Mouse (Mus musculus) cerebellum, adult 11 months (tissue): Measurements from ENCODE around the gene Hsd17b1.

ENCODE experiments used
- DNase-seq: peaks from one replicate; pipeline ENCODE4 v3.0.0; 2022

Hsd17b1 gene

DNA sequence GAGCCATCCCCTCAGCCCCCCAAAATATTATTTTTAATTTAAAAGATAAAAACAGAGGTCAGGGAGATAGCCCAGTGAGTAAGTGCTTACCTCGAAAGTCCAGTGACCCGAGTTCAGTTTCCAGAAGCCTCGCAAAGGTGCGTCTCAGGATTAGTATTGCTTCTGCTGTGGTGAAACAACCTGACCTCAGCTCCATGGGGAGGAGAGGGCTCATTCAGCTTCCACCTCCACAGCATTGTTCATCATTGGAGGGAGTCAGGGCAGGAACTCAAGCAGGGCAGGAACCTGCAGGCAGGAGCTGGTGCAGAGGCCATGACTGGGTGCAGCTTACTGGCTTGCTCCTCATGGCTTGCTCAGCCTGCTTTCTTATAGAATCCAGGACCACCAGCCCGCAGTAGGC lies 17.2 kb upstream of the Hsd17b1 start:
- no peak for DNase-seq

- DNase-seq = no peak
Observed at GRCm38 (mm10) chr11:101062165-101062884, 15.9 kb upstream of the Hsd17b1 start.

GRCm38 (mm10) chr11:101062971-101063675 lies 15.1 kb upstream of the Hsd17b1 start:
- DNase-seq = no peak

DNA sequence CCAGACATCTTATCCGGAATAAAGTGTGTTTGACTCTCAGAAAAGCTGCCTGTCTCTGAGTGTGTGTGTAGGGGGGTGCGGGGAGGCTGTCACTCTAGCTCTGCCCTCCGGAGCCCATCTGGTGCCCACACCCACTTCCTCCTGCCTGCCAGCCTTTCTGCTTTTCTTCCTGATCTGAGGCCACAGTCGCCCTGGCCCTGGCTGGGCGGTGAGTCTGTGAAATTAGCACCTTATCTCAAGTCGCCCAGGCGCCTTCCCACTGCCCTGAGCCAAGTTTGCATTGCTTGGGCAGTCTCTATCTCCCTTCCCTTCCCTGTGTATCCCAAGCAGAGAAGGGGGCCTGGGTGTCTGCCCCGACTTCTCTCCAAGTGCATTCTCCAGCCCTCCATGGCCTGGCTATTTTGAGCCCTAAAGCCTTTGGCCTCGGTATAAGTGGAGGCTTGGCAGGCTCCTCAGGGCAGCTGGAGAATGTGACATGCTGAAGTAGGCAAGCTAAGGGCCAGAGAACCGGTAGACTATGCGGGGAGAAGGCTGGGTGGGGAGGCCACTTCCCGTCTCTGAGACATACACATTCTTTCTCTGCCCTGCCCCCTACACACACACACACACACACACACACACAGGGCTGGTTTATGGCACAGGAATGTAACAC lies 14.4 kb upstream of the Hsd17b1 start:
- peak; percentile 54 for DNase-seq

DNA sequence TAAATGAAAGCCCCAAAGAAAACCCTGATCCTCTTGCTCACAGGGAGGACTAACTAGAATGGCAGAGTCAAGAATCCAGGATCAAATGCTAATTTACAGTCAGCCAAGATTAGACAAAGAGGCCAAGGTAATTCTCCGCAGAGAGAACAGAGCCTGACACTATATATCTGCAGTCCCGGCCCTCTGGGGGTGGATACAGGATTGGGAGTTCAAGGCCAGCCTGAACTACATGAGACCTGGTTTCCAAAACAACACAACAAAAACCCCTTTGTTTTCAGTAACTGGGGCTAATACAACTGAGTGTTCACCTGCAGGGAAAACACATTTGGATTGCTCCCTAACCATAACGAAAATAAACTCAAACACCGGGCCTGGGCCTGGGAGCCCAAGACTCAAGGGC lies 13.7 kb upstream of the Hsd17b1 start:
- DNase-seq = no peak

- no peak for DNase-seq
Observed at GRCm38 (mm10) chr11:101065002-101065401, 13.2 kb upstream of the Hsd17b1 start.

DNA sequence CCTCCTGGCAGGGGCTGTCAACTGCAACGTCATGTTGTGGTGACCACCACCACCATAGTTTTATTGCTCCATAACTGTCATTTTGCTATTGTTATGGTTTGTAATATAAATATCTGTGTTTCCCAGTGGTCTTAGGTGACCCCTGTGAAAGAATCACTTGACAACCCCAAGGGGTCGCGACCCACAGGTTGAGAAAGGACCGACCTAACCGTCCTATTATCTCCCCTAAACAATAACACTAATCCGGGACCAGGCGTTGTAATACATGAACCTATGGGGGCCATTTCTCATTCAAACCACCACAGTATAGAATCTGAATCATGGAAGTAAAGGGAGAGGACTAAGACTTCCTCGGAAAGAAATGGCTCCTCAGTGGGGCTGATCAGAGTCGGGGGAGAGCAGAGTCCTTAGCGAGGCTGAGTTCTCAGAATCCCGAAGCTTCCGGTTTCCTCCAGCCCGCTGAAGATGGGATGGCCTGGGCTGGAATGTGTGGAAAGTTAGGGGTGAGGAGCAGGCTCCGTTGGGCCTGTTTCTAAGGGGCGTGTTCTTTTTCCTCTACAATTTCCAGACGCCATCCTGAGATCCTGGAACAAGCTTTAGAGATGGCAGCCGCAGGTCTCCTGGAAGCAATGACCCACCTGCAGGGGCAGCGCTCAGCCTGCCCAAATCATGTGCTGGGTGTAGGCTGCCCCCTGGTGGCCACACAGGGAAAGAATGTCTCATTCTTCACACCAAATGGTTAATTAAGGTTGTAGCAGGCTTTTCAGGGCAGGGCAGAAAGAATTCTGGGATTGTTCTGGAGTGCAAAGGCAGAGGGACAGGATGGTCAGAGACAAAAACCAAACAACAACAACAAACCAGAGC lies 11.4 kb upstream of the Hsd17b1 start:
- DNase-seq = peak; percentile 86

- peak; percentile 95 for DNase-seq
Observed at GRCm38 (mm10) chr11:101069391-101070188, 8.6 kb upstream of the Hsd17b1 start, which contains the start of gene Naglu. Gene Naglu, plus strand, starts transcription at chr11:101070012.

DNA sequence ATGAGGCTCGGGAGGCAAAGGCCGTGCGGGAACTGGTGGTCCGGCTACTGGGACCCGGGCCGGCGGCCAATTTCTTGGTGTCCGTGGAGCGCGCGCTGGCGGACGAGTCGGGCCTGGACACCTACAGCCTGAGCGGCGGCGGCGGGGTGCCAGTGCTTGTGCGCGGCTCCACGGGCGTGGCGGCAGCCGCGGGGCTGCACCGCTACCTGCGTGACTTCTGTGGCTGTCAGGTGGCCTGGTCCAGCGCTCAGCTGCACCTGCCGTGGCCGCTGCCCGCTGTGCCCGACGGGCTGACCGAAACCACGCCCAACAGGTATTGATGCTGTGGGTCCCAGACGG lies 8.1 kb upstream of the Hsd17b1 start:
- DNase-seq = no peak

DNA sequence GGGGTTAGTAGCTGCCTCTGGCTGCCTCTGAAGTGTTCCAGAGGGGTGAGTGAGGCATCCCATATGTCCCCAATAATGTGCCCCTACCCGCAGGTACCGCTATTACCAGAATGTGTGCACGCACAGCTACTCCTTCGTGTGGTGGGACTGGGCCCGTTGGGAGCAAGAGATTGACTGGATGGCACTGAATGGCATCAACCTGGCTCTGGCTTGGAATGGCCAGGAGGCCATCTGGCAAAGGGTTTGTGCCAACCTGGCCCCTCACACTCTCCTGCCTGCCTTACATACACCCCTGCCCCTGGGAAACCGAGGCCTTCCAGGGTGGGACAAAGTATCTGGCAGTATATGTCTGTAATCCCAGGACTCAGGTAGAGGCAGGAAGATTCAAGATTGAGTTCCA lies 7.2 kb upstream of the Hsd17b1 start:
- no peak for DNase-seq

DNA sequence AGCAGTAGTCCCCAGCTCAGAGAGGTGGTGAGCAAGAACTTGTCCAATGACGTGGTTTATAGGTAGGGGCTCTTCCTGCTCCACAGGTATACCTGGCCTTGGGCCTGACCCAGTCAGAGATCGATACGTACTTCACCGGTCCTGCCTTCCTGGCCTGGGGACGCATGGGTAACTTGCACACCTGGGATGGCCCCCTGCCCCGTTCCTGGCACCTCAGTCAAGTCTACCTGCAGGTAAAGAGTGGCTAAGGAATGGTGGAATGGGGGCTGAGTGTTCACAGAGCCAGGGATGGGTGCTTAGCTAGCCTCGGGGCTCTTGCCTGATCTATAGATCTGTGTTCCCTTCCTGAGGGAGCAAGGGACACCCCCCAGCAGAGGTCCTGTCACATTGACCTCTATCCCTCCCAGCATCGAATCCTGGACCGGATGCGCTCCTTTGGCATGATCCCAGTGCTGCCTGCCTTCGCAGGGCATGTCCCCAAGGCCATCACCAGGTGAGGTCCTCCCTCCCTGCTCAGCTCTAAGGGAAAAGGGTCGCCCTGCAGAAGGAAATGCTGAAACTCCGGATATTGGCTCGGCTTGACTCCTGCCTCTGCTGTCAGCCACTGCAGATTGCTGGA lies 6.3 kb upstream of the Hsd17b1 start:
- no peak for DNase-seq

DNA sequence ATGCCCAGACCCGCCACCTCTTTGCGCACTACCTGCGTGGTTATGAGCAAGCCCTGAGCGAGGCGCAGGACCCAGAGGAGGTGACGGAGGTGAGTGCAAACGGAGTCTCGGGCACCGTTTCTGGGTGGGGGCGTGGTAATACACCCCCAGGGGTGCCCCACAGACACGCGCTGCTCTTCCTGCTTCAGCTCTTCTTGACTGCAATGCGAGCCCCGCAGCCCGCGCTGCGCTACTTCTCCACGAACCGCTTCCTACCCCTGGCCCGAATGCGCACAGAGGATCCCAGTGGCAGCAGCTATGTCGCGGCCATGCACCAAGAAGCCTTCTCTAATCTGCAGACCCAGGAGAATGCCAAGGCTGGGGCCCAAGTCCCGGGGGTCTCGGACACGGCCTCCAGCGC lies 1.5 kb downstream of the Hsd17b1 start:
- no peak for DNase-seq

GRCm38 (mm10) chr11:101080421-101080820 lies 2.2 kb downstream of the Hsd17b1 start:
- no peak for DNase-seq

GRCm38 (mm10) chr11:101081659-101082058 lies 3.4 kb downstream of the Hsd17b1 start:
- DNase-seq = no peak

DNA sequence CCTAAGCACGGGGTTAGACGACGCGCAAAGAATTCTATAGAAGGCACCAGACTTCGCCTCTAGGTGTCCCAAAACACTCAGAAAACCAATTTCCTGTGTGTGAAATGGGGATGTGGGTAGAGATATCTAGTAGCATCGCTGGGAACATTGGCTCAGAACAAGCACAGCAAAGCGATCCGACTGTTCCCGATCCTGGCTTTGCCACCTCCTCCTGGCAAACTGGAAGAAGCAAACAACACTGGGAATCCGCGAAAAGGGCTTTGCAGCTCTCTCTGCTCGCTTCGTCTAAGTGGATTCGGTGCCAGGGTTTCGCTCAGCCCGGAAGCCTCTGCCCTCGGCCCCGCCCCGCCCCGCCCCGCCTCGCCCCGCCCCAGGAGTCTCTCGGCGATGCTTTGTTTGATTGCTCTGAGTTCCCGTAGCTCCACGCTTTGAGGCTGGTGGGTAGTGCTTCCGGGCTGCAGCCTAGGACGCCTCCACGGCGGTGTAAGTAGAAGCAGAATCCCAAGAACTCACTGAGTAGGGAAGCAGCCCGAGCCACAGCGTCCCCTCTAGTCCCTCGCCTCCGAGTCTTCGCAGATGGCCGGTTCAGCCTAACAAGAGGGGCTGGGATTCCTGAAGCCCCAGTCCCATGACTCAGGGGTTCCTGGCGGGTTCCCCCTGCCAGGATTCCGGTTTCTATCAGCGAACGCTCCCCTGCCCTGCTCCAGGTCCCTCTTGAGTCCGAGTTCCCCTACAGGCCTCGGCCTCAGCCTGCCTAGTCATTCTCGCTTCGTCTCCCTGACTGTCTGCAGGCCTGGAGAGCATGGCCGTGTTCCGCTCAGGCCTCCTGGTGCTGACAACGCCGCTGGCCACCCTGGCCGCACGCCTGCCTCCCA lies 4.2 kb downstream of the Hsd17b1 start, which contains the start of gene Coasy:
TSS of gene Coasy (plus strand) at position 358 of the 875 bp plus-strand sequence.
- DNase-seq = peak; percentile 82

DNA sequence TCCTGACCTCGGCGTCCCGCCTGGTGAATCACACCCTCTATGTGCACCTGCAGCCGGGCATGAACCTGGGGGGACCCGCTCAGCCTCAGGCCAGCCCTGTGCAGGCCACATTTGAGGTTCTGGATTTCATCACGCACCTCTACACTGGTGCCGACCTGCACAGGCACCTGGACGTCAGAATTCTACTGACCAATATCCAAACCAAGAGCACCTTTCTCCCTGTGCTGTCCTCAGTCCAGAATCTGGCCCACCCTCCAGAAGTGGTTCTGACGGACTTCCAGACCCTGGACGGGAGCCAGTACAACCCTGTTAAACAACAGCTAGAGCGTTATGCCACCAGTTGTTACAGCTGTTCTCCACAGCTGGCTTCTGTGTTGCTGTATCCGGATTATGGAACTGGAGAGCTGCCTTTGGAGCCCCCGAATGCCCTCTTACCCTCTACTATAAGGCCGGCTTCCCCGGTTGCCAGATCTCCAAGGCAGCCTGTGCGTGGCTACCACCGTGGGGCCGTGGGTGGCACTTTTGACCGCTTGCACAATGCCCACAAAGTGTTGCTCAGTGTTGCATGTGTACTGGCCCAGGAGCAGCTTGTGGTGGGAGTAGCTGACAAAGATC lies 5.0 kb downstream of the Hsd17b1 start:
- no peak for DNase-seq

- no peak for DNase-seq
Observed at GRCm38 (mm10) chr11:101084246-101084645, 6.0 kb downstream of the Hsd17b1 start.

GRCm38 (mm10) chr11:101084811-101085210 lies 6.6 kb downstream of the Hsd17b1 start:
- no peak for DNase-seq

GRCm38 (mm10) chr11:101085617-101086322 lies 7.6 kb downstream of the Hsd17b1 start:
- no peak for DNase-seq

DNA sequence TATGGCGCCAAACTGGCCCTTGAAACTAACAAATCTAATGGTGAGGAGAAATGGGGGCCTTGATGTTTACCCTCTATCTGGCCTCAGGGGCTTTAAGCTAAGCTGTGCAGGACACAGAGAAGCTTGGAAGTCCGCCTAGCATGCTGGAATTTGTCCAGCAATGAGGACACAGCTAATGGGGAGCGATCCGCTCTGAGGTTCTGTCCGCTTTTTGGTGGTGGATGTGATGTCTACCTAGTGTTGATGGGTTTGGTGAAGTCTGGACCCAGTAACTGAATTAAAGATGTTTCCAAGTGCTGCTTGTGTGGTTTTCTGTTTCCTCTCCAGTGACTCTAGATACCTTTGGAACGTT lies 8.1 kb downstream of the Hsd17b1 start:
- no peak for DNase-seq
